Mouse (Mus musculus): ENCODE results near the gene 4930524J08Rik.

Gene 4930524J08Rik

GRCm38 (mm10) chr5:100005431-100005830 is 26.6 kb downstream of the 4930524J08Rik start:
- DNase-seq (ENCODE audit: low spot score in 2 of 2) = peak in 1 of 2 experiments; percentile 9

DNA sequence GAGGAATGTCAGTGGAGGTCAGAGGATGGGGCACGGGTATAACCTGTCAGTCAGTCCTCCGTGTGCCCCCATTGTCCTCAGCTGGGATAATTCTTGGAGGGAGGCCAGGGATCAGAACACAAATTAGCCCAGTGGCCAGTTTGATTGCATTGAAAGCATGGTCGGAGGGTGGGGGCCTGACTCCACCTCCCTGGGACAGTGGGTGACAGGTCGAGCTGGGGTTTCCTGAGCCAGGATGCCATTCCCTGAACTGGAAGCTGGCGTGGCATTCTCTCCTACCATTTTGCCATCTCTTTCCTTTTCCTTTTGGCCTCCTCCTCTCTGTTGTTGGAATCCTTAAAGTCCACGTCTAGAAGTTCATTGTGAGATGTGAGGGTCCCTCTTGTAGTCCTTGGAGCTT is 27.0 kb downstream of the 4930524J08Rik start:
- DNase-seq (ENCODE audit: low spot score in 2 of 2) = no peak

GRCm38 (mm10) chr5:100006324-100007039 is 27.6 kb downstream of the 4930524J08Rik start:
- DNase-seq (ENCODE audit: low spot score in 2 of 2) = no peak

GRCm38 (mm10) chr5:100007040-100007375 is 28.1 kb downstream of the 4930524J08Rik start:
- DNase-seq (ENCODE audit: low spot score in 2 of 2) = no peak

DNA sequence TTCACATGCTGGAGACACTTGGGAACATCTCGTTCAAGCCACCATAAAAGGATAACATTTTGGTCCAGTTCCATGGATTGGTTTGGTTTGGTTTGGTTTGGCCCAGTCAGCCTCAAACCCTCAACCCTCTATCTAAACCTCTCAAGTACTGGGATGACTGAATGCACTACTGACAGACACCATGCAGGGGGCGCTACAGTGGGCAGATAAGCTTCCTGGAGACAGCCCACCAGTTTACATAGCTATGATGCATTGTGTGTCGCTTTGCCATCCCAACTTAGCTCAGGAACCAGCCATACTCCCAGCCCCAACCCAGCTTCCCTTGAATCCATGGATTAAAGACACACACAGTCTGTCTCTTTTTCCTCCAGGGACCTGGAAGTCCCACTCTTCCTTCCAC is 29.6 kb downstream of the 4930524J08Rik start:
- no peak for DNase-seq (ENCODE audit: low spot score in 2 of 2)

DNA sequence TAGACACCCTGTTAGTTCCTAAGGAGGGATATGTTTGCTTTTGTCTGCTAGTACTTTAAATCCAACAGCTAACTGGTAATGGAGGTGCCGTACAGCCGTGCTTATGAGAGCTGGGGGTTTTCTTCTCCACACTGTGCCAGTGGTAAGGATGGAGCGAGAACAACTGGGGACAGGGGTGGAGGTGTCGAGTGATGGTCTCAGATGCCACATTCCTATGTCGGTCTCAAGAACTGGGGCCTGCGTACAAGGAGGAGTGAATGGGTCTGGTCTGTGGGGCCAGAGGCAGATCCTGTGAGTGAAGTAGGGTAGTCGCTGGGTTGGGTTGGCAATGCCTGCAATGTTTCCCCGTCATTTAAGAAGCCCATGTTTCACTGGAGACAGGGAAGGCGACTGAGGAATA is 33.7 kb downstream of the 4930524J08Rik start:
- DNase-seq (ENCODE audit: low spot score in 2 of 2) = no peak

DNA sequence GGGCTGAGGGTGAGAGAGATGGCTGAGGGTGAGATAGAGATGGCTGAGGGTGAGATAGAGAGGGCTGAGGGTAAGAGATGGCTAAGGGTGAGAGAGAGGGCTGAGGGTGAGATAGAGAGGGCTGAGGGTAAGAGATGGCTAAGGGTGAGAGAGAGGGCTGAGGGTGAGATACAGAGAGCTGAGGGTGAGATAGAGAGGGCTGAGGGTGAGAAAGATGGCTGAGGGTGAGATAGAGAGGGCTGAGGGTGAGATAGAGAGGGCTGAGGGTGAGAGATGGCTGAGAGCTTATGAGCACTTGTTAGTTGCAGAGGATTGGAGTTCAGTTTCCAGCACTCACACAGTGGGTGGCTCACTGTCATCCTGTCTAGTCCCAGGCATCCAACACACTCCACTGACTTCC is 41.2 kb downstream of the 4930524J08Rik start:
- DNase-seq (ENCODE audit: low spot score in 2 of 2) = no peak

DNA sequence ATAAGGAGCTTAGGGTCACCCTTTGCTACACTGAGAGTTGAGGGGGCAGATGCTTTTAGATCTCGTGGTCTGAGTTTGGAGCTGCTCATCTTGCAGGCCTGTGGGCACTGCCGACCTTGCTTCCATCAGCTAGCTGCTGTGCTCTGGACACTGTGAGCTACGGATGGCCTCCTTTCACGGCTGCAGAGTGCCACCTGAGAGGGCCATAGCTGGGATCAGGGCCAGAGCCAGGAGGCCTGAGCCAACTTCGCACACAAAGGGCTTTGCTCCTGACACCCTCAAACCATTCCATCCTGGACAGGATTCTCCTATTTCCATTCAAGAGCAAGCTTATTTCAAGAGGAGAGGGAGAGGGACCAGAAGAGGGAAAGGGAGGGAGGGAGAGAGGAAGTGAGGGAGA is 45.5 kb downstream of the 4930524J08Rik start:
- DNase-seq (ENCODE audit: low spot score in 2 of 2) = no peak

DNA sequence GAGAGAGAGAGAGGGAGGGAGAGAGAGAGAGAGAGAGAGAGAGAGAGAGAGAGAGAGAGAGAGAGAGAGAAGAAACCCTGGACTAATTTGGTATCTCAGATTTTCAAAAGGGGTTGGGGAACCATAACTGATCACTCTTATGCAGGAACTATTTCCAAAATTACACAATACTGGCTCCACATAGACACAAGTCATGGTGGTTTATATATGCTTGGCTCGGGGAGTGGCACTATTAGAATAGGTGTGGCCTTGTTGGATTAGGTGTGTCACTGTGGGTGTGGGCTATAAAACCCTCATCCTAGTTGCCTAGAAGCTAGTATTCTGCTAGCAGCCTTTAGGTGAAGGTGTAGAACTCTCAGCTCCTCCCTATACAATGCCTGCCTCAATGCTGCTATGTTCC is 46.0 kb downstream of the 4930524J08Rik start:
- no peak for DNase-seq (ENCODE audit: low spot score in 2 of 2)

All from urinary bladder, postnatal 36 days (tissue).